Mouse (Mus musculus): ENCODE data around the gene Il34. TPM values are rescaled to one million over a fixed set of nuclear protein-coding genes. Genes with fewer than 3 reads are reported as not detected.
A peak's percentile ranks its signal among the peaks of the same experiment; 100 is the strongest.

Gene Il34
- total RNA-seq, 1 experiment from 2014 or later: 38.6 TPM

DNA sequence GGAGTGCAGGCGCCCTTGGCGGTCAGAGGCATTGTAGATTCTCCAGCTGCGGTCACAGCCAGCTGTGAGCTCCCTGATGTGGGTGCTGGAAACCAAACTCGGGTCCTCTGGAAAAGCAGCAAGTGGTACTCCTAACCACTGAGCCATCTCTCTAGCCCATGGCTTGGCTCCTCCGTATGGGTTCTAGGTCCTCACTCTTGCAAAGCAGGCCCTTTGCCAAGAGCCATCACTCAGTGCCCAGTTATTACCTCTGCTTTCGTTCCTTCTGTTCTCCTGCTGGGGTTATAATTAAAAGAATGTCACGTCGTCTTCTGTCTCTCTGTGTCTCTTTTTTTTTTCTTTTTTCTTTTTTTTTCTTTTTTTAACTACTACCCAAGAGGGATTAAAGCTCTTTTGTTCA, 72.7 kb downstream of the Il34 start:
- no peak for DNase-seq

- DNase-seq: no peak
These were observed 74.3 kb downstream of the Il34 start for GRCm38 (mm10) chr8:110731346-110731859.

GRCm38 (mm10) chr8:110726893-110727292, 78.8 kb downstream of the Il34 start:
- peak; percentile 67 for DNase-seq

- no peak for DNase-seq
These were observed 80.5 kb downstream of the Il34 start for GRCm38 (mm10) chr8:110725084-110725838.

GRCm38 (mm10) chr8:110724493-110724892, 81.2 kb downstream of the Il34 start:
- DNase-seq: no peak

GRCm38 (mm10) chr8:110722414-110723011, 83.2 kb downstream of the Il34 start:
- no peak for DNase-seq

GRCm38 (mm10) chr8:110721606-110722413, 83.9 kb downstream of the Il34 start:
- DNase-seq: peak; percentile 50

DNA sequence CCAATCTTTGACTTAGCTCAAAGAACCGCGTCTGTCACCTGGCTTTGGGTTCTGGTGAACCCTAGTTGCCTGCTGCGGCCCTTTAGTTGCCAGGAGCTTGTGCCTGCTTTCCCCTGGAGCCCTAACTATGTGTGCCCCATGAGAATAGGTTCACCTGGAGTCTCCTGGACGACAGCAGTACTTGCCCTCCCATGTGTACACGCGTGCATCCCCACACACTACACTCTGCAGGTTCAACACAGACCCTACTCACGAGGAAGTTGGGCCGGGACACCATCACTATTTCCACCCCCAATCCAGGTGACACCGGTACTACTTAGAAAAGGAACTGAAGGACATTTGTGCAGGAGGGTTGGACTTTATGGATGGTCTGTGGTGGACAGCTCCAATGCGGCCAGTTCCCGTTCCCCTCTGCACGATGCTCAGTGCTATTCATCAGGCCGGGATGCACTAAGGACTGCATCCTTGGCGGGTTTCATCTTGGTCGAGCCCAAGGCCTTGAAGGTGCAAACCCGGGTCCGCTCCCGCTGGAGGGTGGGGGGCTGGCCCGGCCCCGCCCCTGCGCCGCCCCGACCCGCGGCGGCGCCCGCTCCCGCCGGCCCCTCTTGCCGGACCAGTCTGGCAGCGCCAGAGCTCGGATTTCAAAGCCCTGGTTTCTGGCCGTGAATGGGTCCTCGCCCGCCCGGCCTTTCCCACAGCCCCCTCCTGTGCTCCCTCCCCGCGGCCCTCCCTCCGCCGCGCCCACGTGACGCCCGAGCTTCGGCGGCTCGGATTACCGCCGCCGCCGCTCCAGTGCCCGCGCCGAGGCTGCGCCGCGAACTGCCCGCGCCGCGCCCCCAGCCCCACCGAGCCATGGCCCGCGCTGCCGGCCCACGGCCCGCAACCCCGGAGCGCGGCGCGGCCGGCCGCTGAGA, 84.8 kb downstream of the Il34 start, which contains the start of gene Mtss1l:
Gene Mtss1l, plus strand, starts transcription at position 792 of the 914 bp plus-strand sequence.
- peak; percentile 80 for DNase-seq

DNA sequence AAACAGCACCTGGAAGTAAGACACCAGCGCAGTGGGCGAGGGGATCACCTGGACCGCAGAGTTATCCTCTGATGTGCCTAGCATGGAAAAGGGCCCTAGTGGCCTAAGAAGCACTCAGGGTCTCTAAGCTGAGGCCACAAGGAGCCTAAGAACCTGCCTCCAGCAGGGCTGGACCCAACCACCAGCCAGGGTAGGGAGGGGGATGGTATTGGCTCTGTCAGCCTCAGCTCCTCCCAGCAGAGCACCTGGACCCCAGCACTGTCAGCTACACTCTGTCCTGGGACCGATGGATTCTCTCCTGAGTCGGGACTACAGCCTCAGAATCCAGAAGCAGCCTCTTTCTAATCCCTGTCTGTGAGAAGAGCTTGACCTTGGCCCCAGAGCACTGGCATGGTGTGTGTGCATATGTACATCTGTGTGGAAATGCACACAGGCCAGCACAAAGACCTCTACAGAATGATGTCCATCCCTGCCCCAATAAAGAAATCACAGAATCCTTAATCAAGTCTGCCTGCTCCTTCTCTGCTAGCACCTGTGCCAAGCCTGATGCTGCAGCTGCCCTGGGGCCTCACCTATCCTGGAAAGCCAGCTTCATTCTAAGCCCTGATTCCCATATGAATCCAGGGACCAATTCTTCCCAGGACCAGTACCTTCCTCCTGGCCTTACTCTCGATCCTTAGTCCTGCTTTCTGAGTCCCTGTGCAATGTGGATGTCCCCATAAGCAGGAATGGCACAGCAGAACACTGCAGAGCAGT, 85.6 kb downstream of the Il34 start:
- no peak for DNase-seq

DNA sequence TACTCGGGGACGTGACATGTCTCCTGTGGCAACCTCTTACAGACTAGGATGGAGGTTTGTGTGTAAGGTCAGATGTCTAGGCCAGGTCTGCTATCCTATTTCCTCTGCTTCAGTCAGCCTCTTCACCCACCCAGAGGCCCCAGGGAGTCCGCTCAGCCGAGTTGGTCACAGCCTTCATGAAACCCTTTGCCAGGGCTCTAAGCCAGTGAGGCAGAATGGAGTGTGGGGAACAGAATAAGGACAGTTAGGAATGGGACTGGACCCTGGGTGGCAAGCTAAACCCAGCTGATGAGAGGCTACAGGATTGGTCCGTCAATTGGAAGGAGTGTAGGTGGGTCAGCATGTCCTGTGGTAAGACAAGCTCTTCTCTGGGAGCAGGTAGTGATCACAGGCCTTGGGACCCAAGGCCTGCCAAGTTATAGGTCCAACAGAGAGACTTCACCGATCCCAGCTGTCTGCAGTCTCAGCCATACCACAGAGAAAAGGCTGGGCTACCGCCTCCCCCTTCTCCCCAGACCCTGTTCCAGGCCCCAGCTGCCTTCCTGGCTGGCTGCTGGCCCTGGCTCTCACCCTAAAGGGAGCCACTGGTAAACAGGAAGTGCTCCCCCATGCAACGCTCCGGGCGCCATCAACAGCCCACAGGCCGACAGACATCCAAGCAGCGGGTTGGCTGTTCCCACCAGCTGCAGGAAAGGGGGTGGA, 86.6 kb downstream of the Il34 start:
- DNase-seq: peak; percentile 38

DNA sequence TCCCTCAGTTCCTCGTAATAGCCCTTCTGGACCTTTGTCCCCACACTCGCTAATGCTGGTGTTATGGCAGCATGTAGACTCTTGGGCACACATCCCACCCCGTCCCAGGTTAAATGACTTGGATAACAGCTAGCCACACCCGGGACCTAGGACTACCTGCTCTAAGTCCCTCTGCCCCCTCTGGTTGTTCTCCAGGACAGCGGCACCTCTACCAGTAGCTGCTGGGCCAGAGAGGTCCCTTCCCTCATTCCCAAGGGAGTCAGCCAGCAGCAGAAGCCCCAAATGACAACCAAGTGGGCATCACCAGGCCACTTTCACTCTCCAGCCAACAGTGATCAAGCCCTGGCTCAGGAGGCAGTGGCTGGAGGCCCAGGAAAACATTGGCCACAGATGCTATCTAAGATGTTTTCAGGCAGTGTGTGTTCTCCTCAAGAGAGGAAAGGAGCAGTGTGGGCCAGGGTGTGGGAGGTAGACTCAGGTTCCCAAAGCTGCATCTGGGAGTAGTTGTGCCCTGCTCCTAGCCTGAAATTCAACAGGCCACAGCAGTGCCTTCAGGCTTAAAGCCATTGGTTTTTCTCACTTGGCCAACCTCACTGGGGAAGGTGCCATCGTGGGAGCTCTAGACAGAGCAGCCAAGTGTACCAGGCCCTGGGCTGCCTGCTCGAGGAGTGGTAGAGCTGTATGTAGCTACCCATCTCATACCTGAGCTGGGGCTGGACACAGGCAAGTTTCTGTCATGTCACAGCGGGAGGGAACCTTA, 87.3 kb downstream of the Il34 start:
- DNase-seq: no peak

GRCm38 (mm10) chr8:110717131-110717530, 88.6 kb downstream of the Il34 start:
- DNase-seq: no peak

DNA sequence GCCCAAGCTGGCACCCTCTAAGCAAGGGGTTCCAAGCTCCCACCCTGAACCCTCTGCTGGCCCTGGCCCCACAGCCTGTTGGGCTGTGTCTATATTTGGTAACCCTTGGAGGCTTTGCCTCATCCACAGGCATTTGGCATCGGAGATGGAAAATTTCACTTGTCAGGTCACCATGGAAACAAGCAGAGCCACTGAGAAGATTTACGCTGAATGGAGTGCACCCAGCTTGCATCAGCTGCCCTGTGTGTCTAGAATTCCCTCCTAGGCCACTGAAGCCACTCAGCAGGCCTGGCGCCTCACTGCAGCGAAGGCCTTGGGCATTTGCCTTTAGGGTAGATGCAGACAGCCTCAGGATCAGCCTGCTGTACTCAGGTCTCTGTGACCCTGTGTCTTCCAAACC, 89.6 kb downstream of the Il34 start:
- DNase-seq: peak; percentile 58

DNA sequence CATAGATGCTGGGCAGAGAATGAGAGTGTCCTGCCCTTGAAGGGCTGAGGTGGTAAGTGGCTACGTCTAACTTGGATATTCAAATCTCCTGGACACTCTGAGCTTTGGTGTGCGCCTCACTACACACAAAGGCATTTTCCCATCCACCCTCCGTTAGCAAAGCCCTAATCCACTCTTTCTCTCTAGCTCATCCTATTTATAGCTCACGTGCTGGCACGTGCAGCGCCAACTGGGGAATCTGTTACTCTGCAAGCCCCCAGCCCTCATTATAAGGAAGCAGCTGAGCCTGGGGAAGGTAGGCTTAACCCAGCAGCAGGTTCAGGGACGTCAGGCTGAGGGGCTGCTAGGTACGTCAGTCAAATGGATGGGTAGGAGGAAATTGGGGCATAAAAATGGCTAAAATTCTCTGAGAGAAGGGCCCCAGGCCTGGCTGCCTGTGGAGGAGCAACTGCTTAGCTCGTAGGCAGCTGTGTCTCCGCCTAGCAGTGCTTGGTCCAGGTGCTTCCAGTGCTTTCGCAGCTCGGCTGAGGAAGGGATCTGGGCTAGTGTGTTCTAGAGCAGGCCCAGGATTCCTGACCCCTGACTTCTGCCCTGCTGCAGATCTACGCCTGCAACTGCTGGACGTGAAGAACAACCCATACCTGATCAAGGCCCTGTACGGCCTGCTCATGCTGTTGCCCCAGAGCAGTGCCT, 90.8 kb downstream of the Il34 start:
- no peak for DNase-seq

GRCm38 (mm10) chr8:110713073-110713472, 92.7 kb downstream of the Il34 start:
- no peak for DNase-seq

GRCm38 (mm10) chr8:110711271-110711934, 94.3 kb downstream of the Il34 start:
- DNase-seq: peak; percentile 35

DNA sequence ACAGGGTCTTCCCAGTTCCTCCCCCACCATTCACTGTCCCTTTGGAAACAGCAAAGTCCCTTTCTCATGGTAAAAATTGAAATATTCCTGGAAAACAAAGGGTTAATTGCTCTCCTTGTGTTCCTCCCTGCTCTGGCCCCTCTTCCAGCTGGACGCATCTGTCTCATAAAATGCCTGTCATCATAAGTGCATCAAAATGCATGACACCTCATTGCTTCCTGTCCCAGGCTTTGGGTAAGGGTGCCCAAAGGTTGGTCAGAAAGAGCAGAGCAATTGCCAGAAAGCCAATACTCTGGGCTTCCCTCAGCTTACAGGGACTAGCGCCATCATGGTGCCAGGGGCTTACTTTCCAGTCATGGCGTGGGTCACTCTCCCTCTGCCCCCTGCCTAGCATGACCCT, 95.1 kb downstream of the Il34 start:
- DNase-seq: no peak

DNA sequence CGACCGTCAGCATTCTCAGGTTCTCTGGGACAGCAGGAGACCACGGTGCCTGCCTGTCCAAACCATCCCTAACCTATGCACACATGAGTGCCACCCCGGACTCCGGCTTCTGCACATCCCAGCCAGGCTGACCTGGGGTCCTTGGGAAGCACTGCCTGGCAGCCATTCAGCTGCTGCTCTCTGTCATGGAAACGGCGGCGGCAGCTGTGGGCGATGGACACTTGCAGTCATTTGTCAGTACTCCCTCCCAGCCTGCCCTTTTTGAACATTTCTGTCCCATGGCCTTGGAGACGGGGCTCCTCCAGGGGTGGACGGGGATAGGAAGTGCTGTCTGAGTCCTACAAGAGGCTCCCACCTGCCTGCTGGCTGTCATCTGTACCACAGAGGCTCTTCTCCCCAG, 97.3 kb downstream of the Il34 start:
- DNase-seq: peak; percentile 51
